In genomic region chr3:89960469-89960868, GRCm38 (mm10) we compare ENCODE assay signal across 8 mouse cellular contexts. TPM values are rescaled to one million over a fixed set of nuclear protein-coding genes. Genes with fewer than 3 reads are reported as not detected.
DNase-seq lines count a peak whose midpoint lies in the region; ATAC-seq and TF ChIP-seq lines count a peak whose summit lies in the region.

No protein-coding gene starts in this region.

- H3K4me3 ChIP-seq in left cerebral cortex, adult 2 months, result peak overlapping the region; percentile 77

- peak; percentile 82 for ATAC-seq in megakaryocyte, adult 5-6 weeks (ENCODE audit: poor library complexity, severe bottlenecking)

- H3K27ac ChIP-seq in left cerebral cortex, adult 2 months, result peak overlapping the region; percentile 93

- DNase-seq in WW6 (ENCODE audit: low read depth, low spot score), result peak; percentile 71
- peak; percentile 91 to 97 for DNase-seq in cerebellum, postnatal 36 days
- DNase-seq in gastrocnemius, adult 8-10 months (ENCODE audit: low spot score in 2 of 2), result peak; percentile 75 to 83
- DNase-seq in hindlimb bud, embryonic 11.5 days (ENCODE audit: extremely low spot score, low read depth, low spot score), result peak; percentile 47
- DNase-seq in left cerebral cortex, adult 2 months (ENCODE audit: extremely low spot score in 1 of 2, low spot score in 2 of 2), result peak; percentile 95
- peak; percentile 98 for DNase-seq in right cerebral cortex, adult 18-20 months
- peak; percentile 80 for DNase-seq in urinary bladder, adult 2 months (ENCODE audit: low spot score)

- intact Hi-C loops in left cerebral cortex, adult 2 months (cut with DNase I), result loop anchor here (2.0 kb wide), 2 partner anchors 92 to 118 kb away; partner anchors contain the start of gene Ubap2l

- no peak for TF ChIP-seq CTCF in left cerebral cortex, adult 2 months (IDR thresholded peaks at IDR 0.05)

RNA-seq across cellular contexts. Expression of gene Atp8b2, which starts 2.8 kb away (rescaled TPM):
- total RNA-seq in gastrocnemius, adult 8-10 months (2022), result 1 to 10 TPM; 3.3 to 6.0 (median 4.3) TPM
- 100 to 1,000 TPM; 112 to 129 TPM for total RNA-seq in left cerebral cortex, adult 2 months (2021)
- total RNA-seq in megakaryocyte, adult 5-6 weeks (2015), result 11.6 and 17.5 TPM in 2 replicates
- 37.2 and 37.3 TPM in 2 replicates for total RNA-seq in megakaryocyte, adult 5-6 weeks (2017)
- polyA plus RNA-seq in urinary bladder, adult 2 months (2012; rRNA removed), result 32.0 and 35.8 TPM in 2 replicates

RNA-seq across cellular contexts. Expression of gene Hax1, which starts 38.1 kb away (rescaled TPM):
- total RNA-seq in gastrocnemius, adult 8-10 months (2022), result 10 to 100 TPM; 47.1 to 65.2 (median 51.5) TPM
- 100 to 1,000 TPM in 1 of 2 experiments, 10 to 100 TPM in 1; 97.6 to 106 TPM for total RNA-seq in left cerebral cortex, adult 2 months (2021)
- total RNA-seq in megakaryocyte, adult 5-6 weeks (2015), result 97.5 and 114 TPM in 2 replicates
- 48.8 and 50.8 TPM in 2 replicates for total RNA-seq in megakaryocyte, adult 5-6 weeks (2017)
- 82.4 and 102 TPM in 2 replicates for polyA plus RNA-seq in urinary bladder, adult 2 months (2012; rRNA removed)

RNA-seq across cellular contexts. Expression of gene Il6ra, which starts 47.5 kb away (rescaled TPM):
- 10 to 100 TPM in 1 of 4 experiments, 1 to 10 TPM in 3; 1.6 to 11.5 (median 2.8) TPM for total RNA-seq in gastrocnemius, adult 8-10 months (2022)
- total RNA-seq in left cerebral cortex, adult 2 months (2021), result 1 to 10 TPM; 3.7 to 4.4 TPM
- 147 and 166 TPM in 2 replicates for total RNA-seq in megakaryocyte, adult 5-6 weeks (2015)
- total RNA-seq in megakaryocyte, adult 5-6 weeks (2017), result 63.8 and 71.2 TPM in 2 replicates
- 5.3 and 7.9 TPM in 2 replicates for polyA plus RNA-seq in urinary bladder, adult 2 months (2012; rRNA removed)

Comparison
In these comparisons a context has a peak if more than half of its experiments do, and no peak if none do; other contexts are left out.
1. Peak in every context shown above with its lines: DNase-seq, ATAC-seq, H3K4me3 ChIP-seq and H3K27ac ChIP-seq.
2. DNase-seq: peak in every context shown above with its lines; median percentile 98 in right cerebral cortex, adult 18-20 months; 95 in left cerebral cortex, adult 2 months; 94 in cerebellum, postnatal 36 days; 80 in urinary bladder, adult 2 months; 79 in gastrocnemius, adult 8-10 months; 71 in WW6; 47 in hindlimb bud, embryonic 11.5 days.
3. RNA of gene Il6ra, which starts 47.5 kb away (total RNA-seq): 63.8 to 166 TPM in megakaryocyte, adult 5-6 weeks; 3.7 to 4.4 TPM in left cerebral cortex, adult 2 months and 1.6 to 11.5 TPM in gastrocnemius, adult 8-10 months; every median in the first group is over 4 times any median in the second.